Mouse (Mus musculus) intestine, embryonic 16.5 days (tissue): ENCODE data around the gene Tmem201. TPM values are rescaled to one million over a fixed set of nuclear protein-coding genes. Genes with fewer than 3 reads are reported as not detected.

ENCODE experiments used
- ATAC-seq: fragments of 200-750 bp; cut with Nextera tagmentation; 2 replicates; pipeline ENCODE4 v1.8.0; 2017; ENCODE audit warnings: moderate TSS enrichment, moderate library complexity
- H3K27ac ChIP-seq: fragments of 300-500 bp; sonication (generic); 2 replicates; pipeline ENCODE4 v1.5.1; 2014; ENCODE audit warnings: mild to moderate bottlenecking, low read length
- H3K27me3 ChIP-seq: fragments of 300-500 bp; sonication (generic); replicated peaks from 2 replicates; pipeline ENCODE4 v1.6.1; 2014; ENCODE audit warnings: low read length, control low read depth, mixed read lengths; ENCODE audit not compliant: control insufficient read depth, insufficient read depth
- H3K36me3 ChIP-seq: fragments of 300-500 bp; sonication (generic); 2 replicates; pipeline ENCODE4 v1.6.1; 2014; ENCODE audit warnings: low read length, control low read depth; ENCODE audit not compliant: control insufficient read depth, insufficient read depth
- H3K4me1 ChIP-seq: fragments of 300-500 bp; sonication (generic); 2 replicates; pipeline ENCODE4 v1.6.1; 2014; ENCODE audit warnings: low read length, control low read depth, mixed read lengths; ENCODE audit not compliant: control insufficient read depth, insufficient read depth
- H3K4me2 ChIP-seq: fragments of 300-500 bp; sonication (generic); 2 replicates; pipeline ENCODE4 v1.6.1; 2014; ENCODE audit warnings: low read depth, low read length, control low read depth
- H3K4me3 ChIP-seq: fragments of 300-500 bp; sonication (generic); 2 replicates; pipeline ENCODE4 v1.5.1; 2014; ENCODE audit warnings: mild to moderate bottlenecking, low read length
- H3K9ac ChIP-seq: fragments of 300-500 bp; sonication (generic); 2 replicates; pipeline ENCODE4 v1.6.1; 2014; ENCODE audit warnings: low read depth, low read length
- H3K9me3 ChIP-seq: fragments of 300-500 bp; sonication (generic); 2 replicates; pipeline ENCODE4 v1.6.1; 2016; ENCODE audit warnings: low read length, control low read depth; ENCODE audit not compliant: control insufficient read depth
- WGBS: fragments of 180-500 bp; shearing (Covaris S2); extraction: QIAGEN DNeasy Blood & Tissue Kit; methylation state at CpG from one replicate; pipeline ENCODE4 v1.1.7; 2014; 5-methylcytosine and 5-hydroxymethylcytosine counted together
- polyA plus RNA-seq: library from polyadenylated mRNA; unstranded; fragments of >200 nt; fragmentation: Nextera tagmentation; extraction: Ambion mirVana; gene quantifications from 2 replicates; pipeline ENCODE4 v1.2.1, GENCODE M21; 2015

The Tmem201 gene
- polyA plus RNA-seq, 1 experiment from 2014 or later = 22.8 TPM

DNA sequence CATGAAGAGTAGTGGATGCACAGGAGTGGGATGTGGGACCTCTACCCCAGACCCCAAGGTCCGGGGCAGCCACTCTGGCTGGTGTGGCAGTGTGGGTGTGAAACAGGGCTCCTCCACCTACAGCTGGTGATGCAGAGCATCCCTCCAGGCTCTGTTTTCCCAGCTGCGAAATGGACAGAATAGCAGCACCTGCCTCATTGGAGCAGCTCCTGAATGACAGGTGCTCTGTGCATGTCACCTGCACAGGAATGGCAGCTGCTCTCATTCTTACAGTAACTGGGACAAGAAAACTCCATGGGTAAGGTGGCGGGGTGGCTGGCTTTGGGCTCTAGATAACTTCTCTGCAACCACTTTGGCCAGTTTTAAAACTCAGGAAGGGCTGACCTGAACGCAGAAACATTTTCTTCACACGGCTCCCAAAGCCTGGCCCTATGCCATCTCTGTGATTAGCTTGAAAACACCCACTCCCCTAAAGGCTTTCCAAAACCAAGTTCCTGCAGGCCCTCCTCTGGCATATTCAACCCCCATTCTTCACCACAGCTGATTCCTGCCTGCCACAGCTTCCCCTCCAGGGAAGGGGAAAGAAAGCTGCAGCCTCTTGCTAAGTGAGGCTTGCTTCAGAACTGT lies 2.1 kb downstream of the Tmem201 start:
- Histone ChIP-seq H3K4me3 (no peak overlapping the region), H3K4me1 (peaks cover 46% of the 10 kb centered on the region), H3K4me2 (no peak overlapping the region)

DNA sequence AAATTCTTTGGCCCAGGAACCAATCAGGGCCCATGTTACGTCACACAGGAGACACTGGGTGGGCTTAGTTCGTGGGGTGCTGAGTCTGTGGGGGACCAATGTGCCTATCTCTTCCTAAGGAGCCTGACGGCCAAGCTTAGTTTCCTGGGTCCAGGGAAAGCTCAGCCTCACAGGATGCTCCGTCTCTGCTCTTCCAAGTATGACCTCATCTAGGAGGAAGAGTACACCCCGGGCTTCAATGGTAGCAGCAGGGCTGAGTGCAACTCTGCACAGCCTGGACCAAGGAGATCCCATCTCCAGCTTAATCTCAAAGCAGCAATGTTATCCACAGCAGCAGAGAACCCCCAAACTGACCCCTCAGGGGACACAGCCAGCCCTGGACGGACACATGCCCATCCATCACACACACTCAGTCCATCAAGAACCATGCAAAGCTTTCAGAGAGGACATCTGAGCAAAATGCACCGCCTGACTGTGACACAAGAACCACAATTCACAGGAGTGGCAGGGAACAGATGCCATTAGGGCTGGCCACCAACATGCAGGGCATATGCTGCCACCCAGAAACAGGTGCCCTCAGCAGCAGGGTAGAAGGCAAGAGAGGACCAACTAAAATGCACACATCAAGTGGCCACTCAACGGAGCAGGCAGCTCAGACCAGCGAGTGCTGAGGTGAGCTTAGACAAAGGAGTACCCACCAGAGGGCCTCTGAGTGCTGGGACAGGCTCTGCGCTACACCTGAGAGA lies 2.9 kb downstream of the Tmem201 start:
- no peaks in the 10 kb centered on the region for H3K27me3 ChIP-seq
- no peak overlapping the region for H3K27ac ChIP-seq
- 0 out of 2 replicates have a peak, but pooled peaks cover 3% of the 10 kb centered on the region for H3K36me3 ChIP-seq
- peak overlapping the region; percentile 34; the same call in 1 of the 2 replicates for H3K9ac ChIP-seq
- no peak overlapping the region for H3K4me2 ChIP-seq
- no peaks in the 10 kb centered on the region for H3K9me3 ChIP-seq
- ATAC-seq = no peak
- no peak overlapping the region for H3K4me3 ChIP-seq
- WGBS = 75% methylated on average over 10 of the region's 10 CpGs
- peaks cover 46% of the 10 kb centered on the region for H3K4me1 ChIP-seq

More for the DNA sequence above, 2.1 kb downstream of the Tmem201 start:
- peak overlapping the region; percentile 50 for H3K9ac ChIP-seq
- no peaks in the 10 kb centered on the region for H3K27me3 ChIP-seq
- 71% methylated on average over 5 of the region's 5 CpGs for WGBS
- H3K27ac ChIP-seq = no peak overlapping the region
- H3K36me3 ChIP-seq = 0 out of 2 replicates have a peak, but pooled peaks cover 3% of the 10 kb centered on the region
- ATAC-seq = no peak
- no peaks in the 10 kb centered on the region for H3K9me3 ChIP-seq

DNA sequence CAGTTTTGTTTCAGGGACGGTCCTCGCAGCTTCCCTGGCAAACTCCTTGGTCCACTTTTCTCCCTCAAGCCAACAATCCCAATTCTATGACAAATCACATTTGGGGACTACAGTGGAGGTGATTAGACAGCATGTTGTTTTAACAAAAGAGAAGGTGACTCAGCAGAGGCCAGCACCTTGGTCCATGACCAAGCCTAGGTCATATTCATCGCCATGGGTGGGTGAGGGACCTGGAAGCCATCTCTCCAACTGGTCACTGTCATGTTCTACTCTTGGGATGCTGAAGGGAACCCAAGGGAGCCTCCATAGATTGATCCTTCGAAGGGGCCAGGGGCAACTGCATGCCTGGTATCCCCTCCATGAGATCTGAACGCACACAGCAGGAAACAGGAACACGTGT lies 3.6 kb downstream of the Tmem201 start:
- no peak for ATAC-seq
- no peak overlapping the region for H3K9ac ChIP-seq

DNA sequence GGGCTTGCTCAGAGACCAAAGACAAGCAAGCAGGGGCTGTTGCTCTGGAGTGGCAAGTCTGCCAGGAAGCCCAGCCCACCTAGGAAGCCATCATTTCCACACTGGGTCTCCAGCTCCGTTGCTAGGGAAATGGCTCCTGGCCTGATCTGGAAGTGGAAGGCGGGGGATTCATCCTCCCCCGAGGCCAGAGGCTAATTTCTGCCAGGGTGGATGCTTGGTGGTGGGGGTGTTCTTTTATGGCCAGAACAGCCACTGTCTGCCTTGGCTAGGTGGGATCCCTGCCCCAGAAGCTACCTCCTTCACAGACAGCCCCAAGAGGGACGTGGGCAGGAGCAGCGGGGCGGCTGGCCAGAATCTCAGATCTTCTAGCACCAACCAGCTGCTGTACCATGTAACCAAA lies 4.1 kb downstream of the Tmem201 start:
- H3K27me3 ChIP-seq = no peaks in the 10 kb centered on the region
- peaks cover 46% of the 10 kb centered on the region for H3K4me1 ChIP-seq
- no peak for ATAC-seq
- no peaks in the 10 kb centered on the region for H3K9me3 ChIP-seq
- H3K36me3 ChIP-seq = peaks cover 9% of the 10 kb centered on the region; the same call in 1 of the 2 replicates
- WGBS = 54% methylated on average over 6 of the region's 6 CpGs
- no peak overlapping the region for H3K4me2 ChIP-seq
- H3K4me3 ChIP-seq = no peak overlapping the region
- no peak overlapping the region for H3K27ac ChIP-seq
- H3K9ac ChIP-seq = no peak overlapping the region

More for the DNA sequence above, 3.6 kb downstream of the Tmem201 start:
- no peaks in the 10 kb centered on the region for H3K27me3 ChIP-seq
- H3K36me3 ChIP-seq = peaks cover 8% of the 10 kb centered on the region; the same call in 1 of the 2 replicates
- no peak overlapping the region for H3K4me3 ChIP-seq
- no peak overlapping the region for H3K27ac ChIP-seq
- H3K4me1 ChIP-seq = peaks cover 46% of the 10 kb centered on the region
- WGBS = 79% methylated on average over 6 of the region's 6 CpGs
- no peak overlapping the region for H3K4me2 ChIP-seq
- H3K9me3 ChIP-seq = no peaks in the 10 kb centered on the region

DNA sequence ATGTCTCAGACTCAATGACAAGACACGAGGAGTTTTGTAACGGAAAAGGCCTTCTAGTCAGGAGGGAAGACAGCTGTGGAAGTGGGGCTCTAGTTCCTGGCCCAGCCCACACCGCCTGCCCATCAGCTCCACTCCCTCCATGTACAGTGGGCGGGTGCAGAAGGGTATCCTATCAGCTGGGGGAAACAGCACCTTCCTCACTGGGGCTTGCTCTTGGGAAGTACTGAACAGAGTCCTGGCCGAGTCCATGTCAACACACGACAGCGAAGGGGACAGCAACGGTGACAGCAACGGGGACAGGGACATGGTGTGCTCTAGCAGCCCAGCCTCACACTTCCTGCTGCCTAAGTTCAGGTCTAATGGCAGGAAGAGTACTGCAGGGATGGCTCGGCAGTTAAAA lies 5.0 kb downstream of the Tmem201 start:
- Histone ChIP-seq H3K9ac (no peak overlapping the region), H3K4me3 (no peak overlapping the region), H3K9me3 (no peaks in the 10 kb centered on the region), H3K27me3 (no peaks in the 10 kb centered on the region), H3K27ac (peak overlapping the region; percentile 2; the same call in 1 of the 2 replicates), H3K36me3 (peaks cover 9% of the 10 kb centered on the region; the same call in 1 of the 2 replicates), H3K4me2 (no peak overlapping the region), H3K4me1 (peaks cover 46% of the 10 kb centered on the region)
- ATAC-seq = no peak
- WGBS = 62% methylated on average over 10 of the region's 10 CpGs

DNA sequence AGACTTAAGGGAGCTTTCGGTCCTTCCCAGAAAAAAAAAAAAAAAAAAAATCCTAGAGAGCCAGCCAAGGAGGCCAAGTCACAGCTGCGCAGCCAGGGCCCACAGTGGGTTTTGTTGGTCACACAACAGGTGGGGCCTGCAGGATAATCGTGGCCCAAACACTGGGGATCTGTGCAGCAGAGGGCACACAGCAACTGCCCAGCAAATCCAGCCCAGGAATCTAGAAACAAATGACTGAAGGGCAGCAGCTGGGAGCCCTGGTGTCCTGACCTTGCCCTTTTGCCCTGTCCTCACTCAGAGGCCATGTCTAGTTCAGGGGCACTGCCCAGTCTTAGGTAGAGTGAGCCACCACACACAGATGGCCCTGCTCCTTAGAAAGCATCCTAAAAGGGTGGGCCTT lies 5.5 kb downstream of the Tmem201 start:
- no peak overlapping the region for H3K4me2 ChIP-seq
- no peak overlapping the region; the same call in 1 of the 2 replicates for H3K27ac ChIP-seq
- 85% methylated on average over 3 of the region's 3 CpGs for WGBS
- no peaks in the 10 kb centered on the region for H3K9me3 ChIP-seq
- H3K4me3 ChIP-seq = no peak overlapping the region
- no peaks in the 10 kb centered on the region for H3K27me3 ChIP-seq
- peaks cover 46% of the 10 kb centered on the region for H3K4me1 ChIP-seq
- H3K9ac ChIP-seq = 0 out of 2 replicates have a peak overlapping the region, but pooled peaks have one; percentile 17
- no peak for ATAC-seq
- H3K36me3 ChIP-seq = peaks cover 9% of the 10 kb centered on the region; the same call in 1 of the 2 replicates

DNA sequence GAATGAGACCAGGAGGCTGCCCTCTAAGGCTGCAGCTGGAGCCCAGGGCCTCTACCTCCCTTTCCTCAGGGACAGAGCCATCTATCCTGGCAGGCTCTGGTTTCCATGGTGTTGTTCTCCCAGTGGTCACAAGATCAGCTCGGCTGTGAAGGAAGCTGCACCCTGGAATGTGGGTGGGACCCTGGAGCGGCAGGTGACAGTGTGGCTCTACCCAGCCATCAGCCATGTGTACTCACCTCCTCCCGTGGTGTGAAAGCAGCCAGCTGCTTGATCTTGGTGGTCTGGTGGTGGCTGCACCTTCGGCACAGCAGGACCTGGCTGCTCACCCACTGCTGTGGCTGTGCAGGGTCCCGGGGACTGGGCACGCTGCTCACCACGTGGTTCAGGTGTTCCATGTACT lies 7.0 kb downstream of the Tmem201 start:
- Histone ChIP-seq H3K36me3 (peaks cover 16% of the 10 kb centered on the region; the same call in 1 of the 2 replicates), H3K4me2 (no peak overlapping the region), H3K27ac (0 out of 2 replicates have a peak overlapping the region, but pooled peaks have one; percentile 20), H3K9ac (peak overlapping the region; percentile 12; the same call in 1 of the 2 replicates), H3K9me3 (no peaks in the 10 kb centered on the region), H3K4me3 (no peak overlapping the region), H3K4me1 (peaks cover 33% of the 10 kb centered on the region), H3K27me3 (no peaks in the 10 kb centered on the region)
- 51% methylated on average over 7 of the region's 7 CpGs for WGBS
- peak; percentile 72 for ATAC-seq

DNA sequence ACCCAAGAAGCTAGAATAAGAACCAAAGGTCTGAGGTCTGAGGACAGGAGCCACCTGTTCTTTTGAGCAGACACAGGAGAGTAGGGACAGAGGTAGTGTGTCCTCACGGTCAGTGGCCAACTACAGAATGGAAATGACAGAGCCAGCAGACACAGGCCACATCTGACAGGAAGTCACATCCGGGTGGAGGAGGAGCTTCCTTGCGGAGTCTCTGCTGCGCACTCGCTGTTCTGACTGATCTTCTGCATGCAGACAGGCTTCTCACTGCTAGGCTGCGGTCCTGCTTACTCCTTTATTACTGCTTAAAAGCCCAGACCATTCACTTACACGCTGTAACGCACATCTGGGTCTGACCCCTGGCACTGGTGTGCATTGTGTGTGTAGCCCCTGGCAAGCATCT lies 9.0 kb downstream of the Tmem201 start:
- 74% methylated on average over 8 of the region's 8 CpGs for WGBS
- ATAC-seq = no peak
- Histone ChIP-seq H3K9ac (no peak overlapping the region), H3K9me3 (no peaks in the 10 kb centered on the region), H3K4me3 (no peak overlapping the region), H3K4me1 (peaks cover 15% of the 10 kb centered on the region; the same call in 1 of the 2 replicates), H3K27ac (no peak overlapping the region), H3K36me3 (peaks cover 16% of the 10 kb centered on the region; the same call in 1 of the 2 replicates), H3K27me3 (no peaks in the 10 kb centered on the region), H3K4me2 (no peak overlapping the region)

DNA sequence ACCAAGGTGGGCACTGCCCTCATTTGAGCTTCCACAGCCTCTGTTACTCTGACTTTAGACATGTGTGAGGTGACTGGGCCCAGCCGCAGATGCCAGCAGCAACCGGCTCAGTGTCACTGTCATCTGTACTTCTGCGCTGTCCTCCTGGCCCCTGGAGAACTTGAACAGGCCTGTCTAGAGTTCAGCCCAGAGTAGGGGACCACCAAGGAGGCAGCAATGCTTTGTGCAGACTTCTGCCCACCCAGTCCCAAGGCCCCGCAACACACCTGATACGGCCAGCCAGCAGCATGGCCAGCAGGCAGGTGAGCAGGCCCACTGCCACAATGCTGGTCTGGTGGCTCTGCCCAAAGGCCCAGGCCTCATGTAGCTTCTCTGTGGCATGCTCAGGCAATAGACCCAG lies 10.2 kb downstream of the Tmem201 start:
- no peak overlapping the region for H3K27ac ChIP-seq
- WGBS = 95% methylated on average over 5 of the region's 5 CpGs
- H3K27me3 ChIP-seq = no peaks in the 10 kb centered on the region

More for the DNA sequence above, 10.2 kb downstream of the Tmem201 start:
- Histone ChIP-seq H3K4me3 (no peak overlapping the region), H3K9ac (no peak overlapping the region), H3K36me3 (peaks cover 16% of the 10 kb centered on the region; the same call in 1 of the 2 replicates), H3K9me3 (no peaks in the 10 kb centered on the region), H3K4me2 (no peak overlapping the region), H3K4me1 (peaks cover 9% of the 10 kb centered on the region; the same call in 1 of the 2 replicates)
- no peak for ATAC-seq
